Mouse (Mus musculus): ENCODE measurements at regions not wholly inside any gene's neighbourhood (a gene's known extent, or its start where the extent isn't known, plus 50 kb on each side); places are given as distances from the start of the nearest gene placed in this dataset.

- ATAC-seq, result no peak
- H3K9ac ChIP-seq (replicated peaks; ENCODE audit: low read depth, low read length), result no peak overlapping the region
- no peak overlapping the region for H3K27ac ChIP-seq (ENCODE audit: low read length)
- 0 out of 2 replicates have a peak, but pooled peaks cover 3% of the 10 kb centered on the region for H3K4me1 ChIP-seq (replicated peaks; ENCODE audit: control insufficient read depth, insufficient read depth, low read length)
- no peaks in the 10 kb centered on the region for H3K27me3 ChIP-seq (replicated peaks; ENCODE audit: control insufficient read depth, insufficient read depth, low read length)
- 92% methylated on average over 4 of the region's 4 CpGs for WGBS
- no peak overlapping the region for H3K4me2 ChIP-seq (ENCODE audit: low read length)
- no peaks in the 10 kb centered on the region for H3K9me3 ChIP-seq (ENCODE audit: control insufficient read depth, low read length)
- no peak overlapping the region for H3K4me3 ChIP-seq (replicated peaks; ENCODE audit: low read length)
- H3K36me3 ChIP-seq (ENCODE audit: control insufficient read depth, insufficient read depth), result no peaks in the 10 kb centered on the region
Observed at GRCm38 (mm10) chr6:52413639-52414038, 100.3 kb downstream of the Evx1 start.

- Histone ChIP-seq H3K27ac (ENCODE audit: low read length) (no peak overlapping the region), H3K36me3 (ENCODE audit: control insufficient read depth, insufficient read depth) (no peaks in the 10 kb centered on the region), H3K4me2 (ENCODE audit: low read length) (no peak overlapping the region), H3K9me3 (ENCODE audit: control insufficient read depth, low read length) (no peaks in the 10 kb centered on the region), H3K4me3 (replicated peaks; ENCODE audit: low read length) (no peak overlapping the region), H3K27me3 (replicated peaks; ENCODE audit: control insufficient read depth, insufficient read depth, low read length) (no peaks in the 10 kb centered on the region), H3K9ac (replicated peaks; ENCODE audit: low read depth, low read length) (no peak overlapping the region), H3K4me1 (replicated peaks; ENCODE audit: control insufficient read depth, insufficient read depth, low read length) (0 out of 2 replicates have a peak, but pooled peaks cover 3% of the 10 kb centered on the region)
- WGBS, result 75% methylated on average over 14 of the region's 14 CpGs
- ATAC-seq, result no peak
Observed at GRCm38 (mm10) chr6:52415341-52415946, 102.1 kb downstream of the Evx1 start.

- 31% methylated on average over 3 of the region's 3 CpGs for WGBS
- no peak overlapping the region for H3K4me2 ChIP-seq (ENCODE audit: low read length)
- no peaks in the 10 kb centered on the region for H3K27me3 ChIP-seq (replicated peaks; ENCODE audit: control insufficient read depth, insufficient read depth, low read length)
- H3K9me3 ChIP-seq (ENCODE audit: control insufficient read depth, low read length), result no peaks in the 10 kb centered on the region
- H3K27ac ChIP-seq (ENCODE audit: low read length), result no peak overlapping the region
- no peak overlapping the region for H3K9ac ChIP-seq (replicated peaks; ENCODE audit: low read depth, low read length)
- no peak overlapping the region for H3K4me3 ChIP-seq (replicated peaks; ENCODE audit: low read length)
- no peak for ATAC-seq
- H3K4me1 ChIP-seq (replicated peaks; ENCODE audit: control insufficient read depth, insufficient read depth, low read length), result 0 out of 2 replicates have a peak, but pooled peaks cover 3% of the 10 kb centered on the region
- no peaks in the 10 kb centered on the region for H3K36me3 ChIP-seq (ENCODE audit: control insufficient read depth, insufficient read depth)
Observed at GRCm38 (mm10) chr6:52416491-52416890, 103.2 kb downstream of the Evx1 start.

- ATAC-seq, result peak; percentile 75; the same call in 1 of the 2 replicates
Observed at GRCm38 (mm10) chr6:52417439-52418124, 104.3 kb downstream of the Evx1 start.

GRCm38 (mm10) chr6:52418451-52419170, 105.3 kb downstream of the Evx1 start:
- ATAC-seq, result no peak
- 38% methylated on average over 12 of the region's 12 CpGs for WGBS
- H3K27me3 ChIP-seq (replicated peaks; ENCODE audit: control insufficient read depth, insufficient read depth, low read length), result no peaks in the 10 kb centered on the region

More at GRCm38 (mm10) chr6:52417439-52418124, 104.3 kb downstream of the Evx1 start:
- H3K27ac ChIP-seq (ENCODE audit: low read length), result no peak overlapping the region
- H3K4me1 ChIP-seq (replicated peaks; ENCODE audit: control insufficient read depth, insufficient read depth, low read length), result 0 out of 2 replicates have a peak, but pooled peaks cover 3% of the 10 kb centered on the region
- H3K9me3 ChIP-seq (ENCODE audit: control insufficient read depth, low read length), result no peaks in the 10 kb centered on the region
- no peak overlapping the region for H3K4me3 ChIP-seq (replicated peaks; ENCODE audit: low read length)
- H3K9ac ChIP-seq (replicated peaks; ENCODE audit: low read depth, low read length), result no peak overlapping the region
- WGBS, result 27% methylated on average over 10 of the region's 10 CpGs
- no peaks in the 10 kb centered on the region for H3K36me3 ChIP-seq (ENCODE audit: control insufficient read depth, insufficient read depth)
- no peaks in the 10 kb centered on the region for H3K27me3 ChIP-seq (replicated peaks; ENCODE audit: control insufficient read depth, insufficient read depth, low read length)
- no peak overlapping the region for H3K4me2 ChIP-seq (ENCODE audit: low read length)

GRCm38 (mm10) chr6:52420276-52420970, 107.1 kb downstream of the Evx1 start:
- no peak overlapping the region for H3K27ac ChIP-seq (ENCODE audit: low read length)
- WGBS, result 72% methylated on average over 7 of the region's 7 CpGs
- no peaks in the 10 kb centered on the region for H3K27me3 ChIP-seq (replicated peaks; ENCODE audit: control insufficient read depth, insufficient read depth, low read length)
- no peak overlapping the region for H3K9ac ChIP-seq (replicated peaks; ENCODE audit: low read depth, low read length)
- H3K4me1 ChIP-seq (replicated peaks; ENCODE audit: control insufficient read depth, insufficient read depth, low read length), result 0 out of 2 replicates have a peak, but pooled peaks cover 3% of the 10 kb centered on the region
- H3K36me3 ChIP-seq (ENCODE audit: control insufficient read depth, insufficient read depth), result no peaks in the 10 kb centered on the region
- H3K4me2 ChIP-seq (ENCODE audit: low read length), result no peak overlapping the region
- no peak overlapping the region for H3K4me3 ChIP-seq (replicated peaks; ENCODE audit: low read length)
- no peaks in the 10 kb centered on the region for H3K9me3 ChIP-seq (ENCODE audit: control insufficient read depth, low read length)
- no peak for ATAC-seq

More at GRCm38 (mm10) chr6:52418451-52419170, 105.3 kb downstream of the Evx1 start:
- H3K9ac ChIP-seq (replicated peaks; ENCODE audit: low read depth, low read length), result no peak overlapping the region
- 0 out of 2 replicates have a peak, but pooled peaks cover 3% of the 10 kb centered on the region for H3K4me1 ChIP-seq (replicated peaks; ENCODE audit: control insufficient read depth, insufficient read depth, low read length)
- no peak overlapping the region for H3K4me2 ChIP-seq (ENCODE audit: low read length)
- H3K27ac ChIP-seq (ENCODE audit: low read length), result no peak overlapping the region
- H3K36me3 ChIP-seq (ENCODE audit: control insufficient read depth, insufficient read depth), result no peaks in the 10 kb centered on the region
- H3K4me3 ChIP-seq (replicated peaks; ENCODE audit: low read length), result no peak overlapping the region
- no peaks in the 10 kb centered on the region for H3K9me3 ChIP-seq (ENCODE audit: control insufficient read depth, low read length)

- Histone ChIP-seq H3K4me1 (replicated peaks; ENCODE audit: control insufficient read depth, insufficient read depth, low read length) (no peaks in the 10 kb centered on the region), H3K9ac (replicated peaks; ENCODE audit: low read depth, low read length) (no peak overlapping the region), H3K4me3 (replicated peaks; ENCODE audit: low read length) (no peak overlapping the region), H3K36me3 (ENCODE audit: control insufficient read depth, insufficient read depth) (no peaks in the 10 kb centered on the region), H3K27me3 (replicated peaks; ENCODE audit: control insufficient read depth, insufficient read depth, low read length) (no peaks in the 10 kb centered on the region), H3K4me2 (ENCODE audit: low read length) (no peak overlapping the region), H3K27ac (ENCODE audit: low read length) (no peak overlapping the region), H3K9me3 (ENCODE audit: control insufficient read depth, low read length) (no peaks in the 10 kb centered on the region)
- ATAC-seq, result no peak
- WGBS, result 91% methylated on average over 6 of the region's 6 CpGs
Observed at GRCm38 (mm10) chr6:52421771-52422170, 108.5 kb downstream of the Evx1 start.

- no peak overlapping the region for H3K27ac ChIP-seq (ENCODE audit: low read length)
- no peak overlapping the region for H3K4me3 ChIP-seq (replicated peaks; ENCODE audit: low read length)
- no peak for ATAC-seq
- H3K9ac ChIP-seq (replicated peaks; ENCODE audit: low read depth, low read length), result no peak overlapping the region
- H3K4me2 ChIP-seq (ENCODE audit: low read length), result no peak overlapping the region
- WGBS, result 86% methylated on average over 10 of the region's 10 CpGs
- no peaks in the 10 kb centered on the region for H3K9me3 ChIP-seq (ENCODE audit: control insufficient read depth, low read length)
- no peaks in the 10 kb centered on the region for H3K27me3 ChIP-seq (replicated peaks; ENCODE audit: control insufficient read depth, insufficient read depth, low read length)
- H3K4me1 ChIP-seq (replicated peaks; ENCODE audit: control insufficient read depth, insufficient read depth, low read length), result no peaks in the 10 kb centered on the region
- no peaks in the 10 kb centered on the region for H3K36me3 ChIP-seq (ENCODE audit: control insufficient read depth, insufficient read depth)
Observed at GRCm38 (mm10) chr6:52422686-52423085, 109.4 kb downstream of the Evx1 start.
